Mouse (Mus musculus) limb, embryonic 11.5 days (tissue): Measurements from ENCODE around the gene Slc17a8. TPM values are rescaled to one million over a fixed set of nuclear protein-coding genes. Genes with fewer than 3 reads are reported as not detected.
"Not testable (repeated sequence)": the region's sequence is repeated elsewhere in the genome, so short reads cannot be mapped to it uniquely, and the experiment has no call there.

Experiments
- ATAC-seq: fragments of 200-750 bp; cut with Nextera tagmentation; 2 replicates; pipeline ENCODE4 v1.8.0; 2017; ENCODE audit warnings: low read depth; ENCODE audit not compliant: insufficient number of reproducible peaks, low FRiP score, low TSS enrichment
- DNase-seq: peaks from one replicate; pipeline ENCODE4 v3.0.0-alpha.2; 2015; ENCODE audit warnings: low spot score
- H3K27ac ChIP-seq: fragments of 300-500 bp; sonication (generic); replicated peaks from 2 replicates; pipeline ENCODE4 v1.5.1; 2014; ENCODE audit warnings: low read depth, mild to moderate bottlenecking, low read length
- H3K27me3 ChIP-seq: fragments of 300-500 bp; sonication (generic); 2 replicates; pipeline ENCODE4 v1.6.1; 2014; ENCODE audit warnings: mild to moderate bottlenecking, low read length, mixed read lengths; ENCODE audit not compliant: control insufficient read depth, insufficient read depth
- H3K36me3 ChIP-seq: fragments of 300-500 bp; sonication (generic); 2 replicates; pipeline ENCODE4 v1.6.1; 2014; ENCODE audit warnings: mild to moderate bottlenecking, low read length, moderate library complexity, mixed read lengths; ENCODE audit not compliant: control insufficient read depth, insufficient read depth
- H3K4me1 ChIP-seq: fragments of 300-500 bp; sonication (generic); 2 replicates; pipeline ENCODE4 v1.6.1; 2014; ENCODE audit warnings: low read length, mixed read lengths; ENCODE audit not compliant: control insufficient read depth, insufficient read depth
- H3K4me2 ChIP-seq: fragments of 300-500 bp; sonication (generic); 2 replicates; pipeline ENCODE4 v1.6.1; 2014; ENCODE audit warnings: low read depth, mild to moderate bottlenecking, moderate library complexity; ENCODE audit not compliant: severe bottlenecking
- H3K4me3 ChIP-seq: fragments of 300-500 bp; sonication (generic); 2 replicates; pipeline ENCODE4 v1.5.1; 2014; ENCODE audit warnings: low read depth, low read length
- H3K9ac ChIP-seq: fragments of 300-500 bp; sonication (generic); 2 replicates; pipeline ENCODE4 v1.6.1; 2014; ENCODE audit warnings: mild to moderate bottlenecking, low read length
- H3K9me3 ChIP-seq: fragments of 300-500 bp; sonication (generic); 2 replicates; pipeline ENCODE4 v1.6.1; 2016; ENCODE audit warnings: low read length; ENCODE audit not compliant: control insufficient read depth
- WGBS: fragments of 180-500 bp; shearing (Covaris S2); extraction: QIAGEN DNeasy Blood & Tissue Kit; methylation state at CpG from one replicate; pipeline ENCODE4 v1.1.7; 2014; 5-methylcytosine and 5-hydroxymethylcytosine counted together
- polyA plus RNA-seq: library from polyadenylated mRNA; unstranded; fragments of >200 nt; fragmentation: Nextera tagmentation; extraction: Ambion mirVana; gene quantifications from 2 replicates; pipeline ENCODE4 v1.2.1, GENCODE M21; 2014

The Slc17a8 gene
- polyA plus RNA-seq, 1 experiment from 2014 or later = not detected

DNA sequence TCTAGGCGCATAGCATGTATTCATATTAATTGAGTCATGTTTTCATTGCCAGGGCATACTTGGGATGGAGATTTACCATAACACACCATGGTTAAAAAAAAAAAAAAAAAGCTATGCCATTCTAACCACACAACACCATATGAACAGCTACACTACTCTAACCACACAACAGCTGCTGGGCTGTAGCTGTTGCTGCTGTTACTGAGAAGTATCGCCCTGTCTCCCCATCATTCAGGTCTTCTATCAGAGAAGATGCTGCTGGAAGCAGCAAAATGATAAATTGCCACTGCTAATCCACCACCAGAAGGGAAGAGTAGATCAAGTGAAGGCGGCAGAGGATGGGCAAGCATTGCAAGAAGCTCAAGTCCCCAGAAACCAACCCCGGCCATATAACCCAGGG is 42.3 kb downstream of the Slc17a8 start:
- H3K27me3 ChIP-seq = no peaks in the 10 kb centered on the region
- 91% methylated on average over 4 of the region's 4 CpGs for WGBS
- DNase-seq = no peak
- no peak overlapping the region for H3K9ac ChIP-seq
- no peaks in the 10 kb centered on the region for H3K9me3 ChIP-seq
- no peaks in the 10 kb centered on the region for H3K4me1 ChIP-seq
- H3K4me3 ChIP-seq = no peak overlapping the region
- H3K36me3 ChIP-seq = no peaks in the 10 kb centered on the region
- ATAC-seq = no peak
- no peak overlapping the region for H3K27ac ChIP-seq
- H3K4me2 ChIP-seq = no peak overlapping the region

DNA sequence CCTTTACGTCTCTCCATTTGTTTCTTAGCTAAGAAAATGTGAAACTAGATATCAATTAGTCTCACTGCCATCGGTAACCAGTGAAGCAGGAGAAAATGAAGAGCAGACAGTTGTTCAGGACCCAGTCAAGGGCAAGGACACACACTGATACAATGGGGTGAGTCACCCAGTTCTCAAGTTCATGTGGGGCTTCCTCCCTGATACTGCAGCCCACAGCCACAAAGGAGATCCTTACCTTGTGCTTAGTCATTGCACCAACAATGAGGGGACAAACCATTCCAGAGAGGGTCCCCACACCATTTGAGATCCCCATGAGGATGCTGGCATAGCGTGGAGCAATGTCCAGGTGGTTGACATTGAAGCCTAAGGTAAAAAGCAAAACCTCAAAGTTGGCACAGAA is 43.4 kb downstream of the Slc17a8 start:
- Histone ChIP-seq H3K36me3 (no peaks in the 10 kb centered on the region), H3K4me3 (no peak overlapping the region), H3K27me3 (no peaks in the 10 kb centered on the region), H3K27ac (no peak overlapping the region), H3K4me1 (no peaks in the 10 kb centered on the region), H3K4me2 (no peak overlapping the region), H3K9ac (no peak overlapping the region), H3K9me3 (no peaks in the 10 kb centered on the region)
- WGBS = 92% methylated on average over 3 of the region's 3 CpGs
- DNase-seq = no peak
- ATAC-seq = no peak

DNA sequence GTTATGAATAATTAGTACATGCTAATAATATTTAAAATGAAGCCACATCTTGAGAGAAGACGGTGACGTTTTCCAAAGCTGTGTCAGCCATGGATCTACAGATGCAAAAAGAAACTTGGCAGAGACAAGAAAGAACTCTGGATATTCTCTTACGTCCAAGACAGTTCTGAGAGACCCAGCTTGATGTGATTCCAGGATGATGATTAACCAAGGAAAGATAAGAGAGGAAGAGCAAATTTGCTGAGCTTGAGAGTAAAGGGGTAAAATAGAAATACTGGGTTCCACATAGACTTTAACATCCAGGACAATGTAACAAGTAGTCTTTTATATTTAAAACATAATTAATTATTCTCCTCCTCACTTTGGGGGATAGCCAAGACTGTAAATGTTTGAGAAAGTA is 47.6 kb downstream of the Slc17a8 start:
- Histone ChIP-seq H3K4me2 (no peak overlapping the region), H3K9me3 (no peaks in the 10 kb centered on the region), H3K27ac (no peak overlapping the region), H3K27me3 (no peaks in the 10 kb centered on the region), H3K4me1 (no peaks in the 10 kb centered on the region), H3K4me3 (no peak overlapping the region), H3K36me3 (no peaks in the 10 kb centered on the region), H3K9ac (no peak overlapping the region)
- DNase-seq (no peak), ATAC-seq (no peak)
- 91% methylated on average over 3 of the region's 3 CpGs for WGBS

DNA sequence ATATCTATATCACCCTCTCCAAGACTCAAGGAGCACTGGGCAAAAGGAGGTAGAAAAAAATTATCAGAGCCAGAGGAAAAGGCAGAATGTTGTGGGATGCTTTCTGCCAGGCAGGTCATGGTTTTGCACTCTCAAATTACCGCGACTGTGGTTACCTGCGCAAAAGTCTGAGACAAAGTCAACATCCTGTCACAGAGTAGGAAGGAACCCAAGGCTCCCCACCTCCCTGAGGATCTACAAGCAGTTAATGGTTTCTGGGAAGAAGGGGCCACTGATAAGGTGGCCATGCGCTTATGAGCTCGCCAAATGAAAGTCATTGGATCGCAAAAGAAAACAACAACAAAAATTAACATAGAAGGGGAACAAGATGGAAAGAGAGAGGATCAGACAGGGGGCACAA is 48.1 kb downstream of the Slc17a8 start:
- Histone ChIP-seq H3K36me3 (no peaks in the 10 kb centered on the region), H3K27ac (no peak overlapping the region), H3K27me3 (no peaks in the 10 kb centered on the region), H3K9me3 (no peaks in the 10 kb centered on the region), H3K4me1 (no peaks in the 10 kb centered on the region), H3K9ac (no peak overlapping the region), H3K4me2 (no peak overlapping the region), H3K4me3 (no peak overlapping the region)
- no peak for ATAC-seq
- WGBS = 89% methylated on average over 6 of the region's 6 CpGs
- no peak for DNase-seq

DNA sequence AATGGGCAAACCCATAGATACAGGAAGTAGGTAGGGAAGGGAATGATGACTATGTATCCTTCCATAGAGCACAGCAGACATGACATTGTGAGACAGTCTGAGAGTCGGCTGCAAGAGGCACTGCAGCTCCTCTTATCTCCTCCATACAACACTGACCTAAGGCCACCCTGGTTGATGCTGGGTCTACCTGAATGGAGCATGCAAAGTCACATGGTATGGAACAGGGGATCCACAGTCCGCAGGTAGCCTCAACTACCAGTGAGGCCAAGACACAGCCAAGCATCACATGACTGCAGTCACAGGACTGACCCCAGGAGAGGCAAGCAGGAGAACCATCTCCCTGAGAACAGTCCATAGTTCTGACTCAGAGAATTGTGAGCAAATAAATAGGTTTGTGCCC is 53.7 kb downstream of the Slc17a8 start:
- no peak overlapping the region for H3K9ac ChIP-seq
- no peak overlapping the region for H3K4me2 ChIP-seq
- no peak overlapping the region for H3K4me3 ChIP-seq
- no peaks in the 10 kb centered on the region for H3K4me1 ChIP-seq
- H3K36me3 ChIP-seq = no peaks in the 10 kb centered on the region
- H3K27ac ChIP-seq = no peak overlapping the region
- no peak for ATAC-seq
- DNase-seq = no peak
- no peaks in the 10 kb centered on the region for H3K27me3 ChIP-seq
- WGBS = 81% methylated on average over 2 of the region's 2 CpGs
- H3K9me3 ChIP-seq = no peaks in the 10 kb centered on the region

DNA sequence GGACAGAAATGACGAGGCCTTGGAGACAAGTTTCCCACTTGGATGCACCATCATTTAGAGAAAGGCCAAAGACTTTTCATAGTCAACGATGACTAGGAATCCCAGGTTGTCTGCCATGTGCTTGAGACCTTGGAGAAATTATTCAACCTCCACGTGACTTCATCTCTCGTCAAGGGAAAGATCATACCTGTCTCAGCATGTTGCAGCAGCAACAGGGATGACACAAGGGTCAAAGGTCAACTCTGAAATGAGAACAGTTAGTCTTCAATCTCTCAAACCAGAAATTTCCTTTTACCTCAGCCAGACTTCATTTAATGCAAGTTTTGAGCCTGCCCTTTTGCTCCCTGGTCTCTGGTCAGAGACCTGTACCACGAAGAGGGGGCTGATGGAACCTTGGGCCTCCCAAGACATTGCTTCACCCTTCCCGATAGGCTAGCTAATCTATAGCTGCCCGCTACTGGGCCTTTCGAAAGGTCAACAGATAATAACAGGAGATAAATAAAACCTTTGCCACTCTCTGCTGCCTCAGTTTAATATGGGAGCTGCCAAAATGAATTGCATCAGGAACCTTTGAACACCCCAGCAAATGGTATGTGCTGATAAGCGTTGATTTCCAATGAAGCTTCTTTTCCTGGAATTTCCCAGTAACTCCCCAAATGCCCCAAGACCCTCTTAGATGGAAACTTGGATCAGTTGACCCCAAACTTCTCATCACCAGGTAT is 55.6 kb downstream of the Slc17a8 start:
- no peak for ATAC-seq

DNA sequence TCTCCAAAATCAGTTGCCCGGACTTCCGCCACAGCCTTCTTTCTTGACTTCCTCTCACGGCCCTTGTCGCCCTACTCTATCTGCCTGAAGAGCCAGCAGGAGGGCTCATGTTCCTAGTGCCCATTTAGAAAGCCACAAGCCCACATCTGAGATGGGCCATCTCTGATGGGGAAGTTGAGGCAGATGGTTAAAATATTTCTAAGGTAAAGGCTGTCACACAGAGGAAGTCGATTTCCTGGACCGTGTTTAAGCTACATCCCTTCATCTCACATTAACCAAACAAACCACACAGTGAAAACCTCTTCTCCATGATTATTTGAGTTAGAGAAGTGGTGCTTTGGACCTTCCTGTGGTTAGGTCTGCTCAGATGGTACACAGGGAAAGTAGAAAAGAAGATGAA is 58.9 kb downstream of the Slc17a8 start:
- no peak overlapping the region for H3K4me2 ChIP-seq

More for the DNA sequence above, 55.6 kb downstream of the Slc17a8 start:
- Histone ChIP-seq H3K4me2 (no peak overlapping the region), H3K4me1 (no peaks in the 10 kb centered on the region), H3K27ac (no peak overlapping the region), H3K9me3 (no peaks in the 10 kb centered on the region), H3K36me3 (no peaks in the 10 kb centered on the region), H3K27me3 (no peaks in the 10 kb centered on the region), H3K4me3 (no peak overlapping the region), H3K9ac (no peak overlapping the region)
- no peak for DNase-seq
- 86% methylated on average over 9 of the region's 9 CpGs for WGBS

DNA sequence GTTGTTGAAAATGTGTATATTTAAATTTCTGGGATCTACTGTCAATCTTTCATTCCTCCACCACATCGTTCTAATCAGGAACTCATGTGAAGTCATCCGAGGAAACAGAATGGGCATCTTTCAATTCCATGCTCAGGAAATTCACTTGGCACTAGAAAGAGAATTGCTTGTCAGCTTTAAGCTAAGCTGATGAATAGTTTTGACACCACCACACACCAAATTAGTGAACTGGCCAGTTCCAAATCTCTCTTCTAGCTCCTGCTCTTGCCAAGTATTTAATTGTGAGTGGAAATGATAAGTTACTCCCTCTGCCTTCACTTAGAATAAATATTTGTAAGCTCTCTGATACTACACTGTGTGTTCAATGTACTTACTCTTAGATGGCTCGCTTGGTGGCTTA is 61.7 kb downstream of the Slc17a8 start:
- H3K27me3 ChIP-seq = no peaks in the 10 kb centered on the region
- H3K27ac ChIP-seq = no peak overlapping the region
- no peaks in the 10 kb centered on the region for H3K9me3 ChIP-seq
- 84% methylated on average over 3 of the region's 3 CpGs for WGBS
- H3K4me3 ChIP-seq = no peak overlapping the region
- no peaks in the 10 kb centered on the region for H3K36me3 ChIP-seq
- no peaks in the 10 kb centered on the region for H3K4me1 ChIP-seq
- no peak overlapping the region for H3K4me2 ChIP-seq
- DNase-seq = no peak
- no peak overlapping the region for H3K9ac ChIP-seq
- ATAC-seq = no peak

More for the DNA sequence above, 58.9 kb downstream of the Slc17a8 start:
- Histone ChIP-seq H3K9me3 (no peaks in the 10 kb centered on the region), H3K36me3 (no peaks in the 10 kb centered on the region), H3K4me3 (no peak overlapping the region), H3K9ac (no peak overlapping the region), H3K27ac (no peak overlapping the region), H3K4me1 (no peaks in the 10 kb centered on the region), H3K27me3 (no peaks in the 10 kb centered on the region)
- DNase-seq (no peak), ATAC-seq (no peak)
- WGBS = 92% methylated on average over 6 of the region's 6 CpGs

DNA sequence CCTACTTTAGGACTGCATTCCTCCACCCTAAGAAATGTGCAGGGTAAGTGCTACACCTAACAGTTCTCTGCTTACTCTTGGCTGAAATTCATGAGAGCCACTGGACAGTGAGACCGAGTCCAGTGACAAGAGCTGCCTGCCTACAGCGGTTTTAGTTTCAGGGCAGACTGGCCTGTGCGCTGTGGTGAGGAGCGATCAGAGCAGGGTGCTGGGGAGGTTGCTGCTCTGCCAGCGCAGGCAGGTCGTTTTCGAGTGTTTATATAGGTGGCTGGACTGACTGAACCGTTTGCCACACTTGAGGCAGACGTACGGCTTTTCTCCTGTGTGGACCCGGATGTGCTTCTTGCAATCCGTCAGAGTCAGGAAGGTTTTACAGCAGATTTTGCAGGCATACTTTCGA is 66.2 kb downstream of the Slc17a8 start:
- H3K4me1 ChIP-seq, ATAC-seq, H3K9ac ChIP-seq, H3K27me3 ChIP-seq, DNase-seq, H3K4me2 ChIP-seq, H3K27ac ChIP-seq, H3K36me3 ChIP-seq, H3K4me3 ChIP-seq, H3K9me3 ChIP-seq: not testable (repeated sequence)
- WGBS = 86% methylated on average over 13 of the region's 13 CpGs
